Mouse (Mus musculus) erythroblast, embryonic 14.5 days (primary cell): ENCODE measurements around the gene Sh3rf1. TPM values are rescaled to one million over a fixed set of nuclear protein-coding genes. Genes with fewer than 3 reads are reported as not detected.
"Not testable (repeated sequence)": the region's sequence is repeated elsewhere in the genome, so short reads cannot be mapped to it uniquely, and the experiment has no call there.

Source experiments
- H3K27me3 ChIP-seq: 2 replicates; pipeline ENCODE4 v1.6.1; 2012; ENCODE audit warnings: inconsistent platforms; ENCODE audit not compliant: control insufficient read depth
- H3K36me3 ChIP-seq: 2 replicates; pipeline ENCODE4 v1.6.1; 2012; ENCODE audit warnings: mild to moderate bottlenecking, inconsistent platforms; ENCODE audit not compliant: control insufficient read depth
- H3K4me1 ChIP-seq: 2 replicates; pipeline ENCODE4 v1.6.1; 2012; ENCODE audit warnings: inconsistent platforms; ENCODE audit not compliant: control insufficient read depth
- H3K4me3 ChIP-seq: replicated peaks from 2 replicates; pipeline ENCODE3; 2012; ENCODE audit warnings: moderate library complexity, mild to moderate bottlenecking, inconsistent platforms
- H3K9me3 ChIP-seq: 2 replicates; pipeline ENCODE4 v1.6.1; 2012; ENCODE audit warnings: low read length, inconsistent platforms, mixed read lengths; ENCODE audit not compliant: control insufficient read depth
- GATA1 ChIP-seq: IDR thresholded peaks from 2 replicates; pipeline ENCODE4 v1.6.1; 2012; ENCODE audit warnings: low read length, inconsistent platforms, mixed read lengths
- TAL1 ChIP-seq: IDR thresholded peaks from 3 replicates; pipeline ENCODE4 v1.6.1; 2012; ENCODE audit warnings: low read length, inconsistent platforms, mixed read lengths
- polyA plus RNA-seq: library from polyadenylated mRNA; stranded (reverse); fragments of >175 nt; gene quantifications from 2 replicates; pipeline ENCODE4 v1.2.3, GENCODE M21; 2012

The Sh3rf1 gene
- polyA plus RNA-seq, 1 experiment = 0.01 TPM

- TF ChIP-seq GATA1 (no peak), TAL1 (no peak)
- H3K36me3 ChIP-seq = no peaks in the 10 kb centered on the region
- H3K9me3 ChIP-seq = no peaks in the 10 kb centered on the region
- peaks cover 1% of the 10 kb centered on the region for H3K4me1 ChIP-seq
- no peaks in the 10 kb centered on the region for H3K27me3 ChIP-seq
- H3K4me3 ChIP-seq = no peak overlapping the region
These were observed 179.2 kb downstream of the Sh3rf1 start for GRCm38 (mm10) chr8:61402861-61403260.

- H3K9me3 ChIP-seq = no peaks in the 10 kb centered on the region
- H3K4me3 ChIP-seq = no peak overlapping the region
- TF ChIP-seq GATA1 (no peak), TAL1 (no peak)
- H3K27me3 ChIP-seq = no peaks in the 10 kb centered on the region
- no peaks in the 10 kb centered on the region for H3K36me3 ChIP-seq
- no peaks in the 10 kb centered on the region for H3K4me1 ChIP-seq
These were observed 179.8 kb downstream of the Sh3rf1 start for GRCm38 (mm10) chr8:61403266-61404177.

GRCm38 (mm10) chr8:61404178-61404560 lies 180.5 kb downstream of the Sh3rf1 start:
- Histone ChIP-seq H3K4me3 (no peak overlapping the region), H3K9me3 (no peaks in the 10 kb centered on the region), H3K36me3 (no peaks in the 10 kb centered on the region), H3K27me3 (no peaks in the 10 kb centered on the region), H3K4me1 (no peaks in the 10 kb centered on the region)
- no peak for TF ChIP-seq TAL1
- no peak for TF ChIP-seq GATA1

GRCm38 (mm10) chr8:61409081-61409480 lies 185.4 kb downstream of the Sh3rf1 start:
- Histone ChIP-seq H3K27me3 (no peaks in the 10 kb centered on the region), H3K9me3 (no peaks in the 10 kb centered on the region), H3K4me3 (no peak overlapping the region), H3K4me1 (no peaks in the 10 kb centered on the region), H3K36me3 (no peaks in the 10 kb centered on the region)
- no peak for TF ChIP-seq GATA1

- not testable (repeated sequence) for H3K9me3 ChIP-seq, H3K27me3 ChIP-seq, H3K36me3 ChIP-seq, H3K4me1 ChIP-seq, H3K4me3 ChIP-seq
These were observed 186.0 kb downstream of the Sh3rf1 start for GRCm38 (mm10) chr8:61409712-61410111.

GRCm38 (mm10) chr8:61419521-61419920 lies 195.8 kb downstream of the Sh3rf1 start:
- Histone ChIP-seq H3K9me3 (no peaks in the 10 kb centered on the region), H3K4me3 (no peak overlapping the region), H3K27me3 (no peaks in the 10 kb centered on the region), H3K36me3 (no peaks in the 10 kb centered on the region), H3K4me1 (no peaks in the 10 kb centered on the region)
- no peak for TF ChIP-seq GATA1
- no peak for TF ChIP-seq TAL1

- no peak for TF ChIP-seq GATA1
- TF ChIP-seq TAL1 = no peak
- no peaks in the 10 kb centered on the region for H3K36me3 ChIP-seq
- no peaks in the 10 kb centered on the region for H3K27me3 ChIP-seq
- H3K4me1 ChIP-seq = no peaks in the 10 kb centered on the region
- H3K9me3 ChIP-seq = no peaks in the 10 kb centered on the region
- H3K4me3 ChIP-seq = no peak overlapping the region
These were observed 196.5 kb downstream of the Sh3rf1 start for GRCm38 (mm10) chr8:61420166-61420565.

- no peaks in the 10 kb centered on the region for H3K27me3 ChIP-seq
- TF ChIP-seq TAL1 (no peak), GATA1 (no peak)
- no peaks in the 10 kb centered on the region for H3K36me3 ChIP-seq
- no peak overlapping the region for H3K4me3 ChIP-seq
- H3K4me1 ChIP-seq = peaks cover 6% of the 10 kb centered on the region; the same call in 1 of the 2 replicates
- H3K9me3 ChIP-seq = no peaks in the 10 kb centered on the region
These were observed 197.9 kb downstream of the Sh3rf1 start for GRCm38 (mm10) chr8:61421606-61422005.

- Histone ChIP-seq H3K36me3 (no peaks in the 10 kb centered on the region), H3K27me3 (no peaks in the 10 kb centered on the region), H3K4me1 (peaks cover 7% of the 10 kb centered on the region; the same call in 1 of the 2 replicates), H3K4me3 (no peak overlapping the region), H3K9me3 (no peaks in the 10 kb centered on the region)
- TF ChIP-seq GATA1 = no peak
- TF ChIP-seq TAL1 = no peak
These were observed 201.5 kb downstream of the Sh3rf1 start for GRCm38 (mm10) chr8:61425125-61425524.

GRCm38 (mm10) chr8:61426072-61426471 lies 202.4 kb downstream of the Sh3rf1 start:
- H3K9me3 ChIP-seq = no peaks in the 10 kb centered on the region
- no peaks in the 10 kb centered on the region for H3K36me3 ChIP-seq
- H3K4me3 ChIP-seq = no peak overlapping the region
- no peaks in the 10 kb centered on the region for H3K27me3 ChIP-seq
- peaks cover 7% of the 10 kb centered on the region; the same call in 1 of the 2 replicates for H3K4me1 ChIP-seq
- no peak for TF ChIP-seq TAL1
